Mouse (Mus musculus): ENCODE measurements around the gene Il9r. TPM values are rescaled to one million over a fixed set of nuclear protein-coding genes. Genes with fewer than 3 reads are reported as not detected.
A peak's percentile ranks its signal among the peaks of the same experiment; 100 is the strongest.

Gene Il9r
- polyA plus RNA-seq, 1 experiment from 2014 or later: not detected

DNA sequence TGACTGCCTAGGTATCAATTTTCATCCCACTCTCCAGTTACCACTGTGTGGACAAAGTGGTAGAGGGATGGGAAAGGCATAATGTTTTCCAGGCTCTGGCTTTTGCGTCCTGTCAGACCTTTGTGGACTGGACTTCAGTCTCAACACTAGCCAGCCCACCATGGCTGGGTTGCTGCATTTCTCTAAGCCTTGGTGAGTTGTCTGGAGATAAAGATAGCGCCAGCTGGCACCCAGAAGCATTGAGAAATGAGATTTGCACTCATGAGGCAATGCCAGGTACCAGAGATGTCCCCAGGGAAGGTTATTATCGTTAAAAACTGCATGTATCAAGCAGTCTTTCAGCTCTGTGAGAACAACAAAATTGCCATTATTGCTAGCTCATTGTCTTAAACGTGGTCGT is 57.3 kb downstream of the Il9r start:
- Histone ChIP-seq H3K9ac (no peak overlapping the region), H3K36me3 (ENCODE audit: poor library complexity, severe bottlenecking) (no peaks in the 10 kb centered on the region), H3K4me1 (peaks cover 52% of the 10 kb centered on the region), H3K27ac (peak overlapping the region; percentile 87), H3K4me2 (no peak overlapping the region), H3K27me3 (no peaks in the 10 kb centered on the region), H3K9me3 (replicated peaks) (no peaks in the 10 kb centered on the region), H3K4me3 (no peak overlapping the region)
- 58% methylated on average over 5 of the region's 5 CpGs for WGBS
- no peak for ATAC-seq

GRCm38 (mm10) chr11:32141627-32142586 is 58.2 kb downstream of the Il9r start:
- Histone ChIP-seq H3K27me3 (no peaks in the 10 kb centered on the region), H3K4me1 (peaks cover 56% of the 10 kb centered on the region), H3K27ac (peak overlapping the region; percentile 87), H3K9me3 (replicated peaks) (no peaks in the 10 kb centered on the region), H3K9ac (no peak overlapping the region), H3K4me2 (no peak overlapping the region), H3K4me3 (no peak overlapping the region), H3K36me3 (ENCODE audit: poor library complexity, severe bottlenecking) (no peaks in the 10 kb centered on the region)
- WGBS: 32% methylated on average over 15 of the region's 15 CpGs
- ATAC-seq: peak; percentile 95

- Histone ChIP-seq H3K4me3 (no peak overlapping the region), H3K27ac (peak overlapping the region; percentile 87), H3K9me3 (replicated peaks) (no peaks in the 10 kb centered on the region), H3K4me2 (no peak overlapping the region), H3K27me3 (no peaks in the 10 kb centered on the region), H3K9ac (no peak overlapping the region), H3K4me1 (peaks cover 61% of the 10 kb centered on the region), H3K36me3 (ENCODE audit: poor library complexity, severe bottlenecking) (no peaks in the 10 kb centered on the region)
- no peak for ATAC-seq
- WGBS: 11% methylated on average over 2 of the region's 2 CpGs
Observed at GRCm38 (mm10) chr11:32141034-32141433, 59.0 kb downstream of the Il9r start.

DNA sequence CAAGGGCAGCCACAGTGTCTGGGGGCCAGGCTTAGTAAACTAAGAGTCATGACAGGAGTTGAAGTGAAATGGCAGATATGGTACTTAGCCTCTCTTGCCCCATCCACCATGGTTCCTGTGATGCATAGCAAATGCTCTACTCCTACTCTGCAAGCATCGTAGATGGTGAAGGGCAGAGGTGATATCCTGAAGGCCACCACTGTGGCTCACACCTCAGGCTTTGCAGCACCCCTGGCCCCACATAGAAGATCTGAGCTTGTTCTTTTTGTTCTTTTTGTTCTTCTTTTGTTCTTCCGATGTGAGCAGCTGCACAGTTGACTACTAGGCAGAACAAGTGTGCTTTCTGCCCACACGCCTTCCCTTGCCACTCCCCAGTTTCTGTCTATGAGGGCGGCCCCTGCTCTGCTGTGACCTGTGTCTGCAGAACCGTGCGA is 60.5 kb downstream of the Il9r start:
- no peaks in the 10 kb centered on the region for H3K27me3 ChIP-seq
- no peak overlapping the region for H3K9ac ChIP-seq
- H3K4me3 ChIP-seq: no peak overlapping the region
- no peaks in the 10 kb centered on the region for H3K36me3 ChIP-seq (ENCODE audit: poor library complexity, severe bottlenecking)
- no peak for ATAC-seq
- no peaks in the 10 kb centered on the region for H3K9me3 ChIP-seq (replicated peaks)
- H3K27ac ChIP-seq: 0 out of 2 replicates have a peak overlapping the region, but pooled peaks have one; percentile 25
- WGBS: 70% methylated on average over 6 of the region's 6 CpGs
- peaks cover 66% of the 10 kb centered on the region for H3K4me1 ChIP-seq
- H3K4me2 ChIP-seq: no peak overlapping the region

DNA sequence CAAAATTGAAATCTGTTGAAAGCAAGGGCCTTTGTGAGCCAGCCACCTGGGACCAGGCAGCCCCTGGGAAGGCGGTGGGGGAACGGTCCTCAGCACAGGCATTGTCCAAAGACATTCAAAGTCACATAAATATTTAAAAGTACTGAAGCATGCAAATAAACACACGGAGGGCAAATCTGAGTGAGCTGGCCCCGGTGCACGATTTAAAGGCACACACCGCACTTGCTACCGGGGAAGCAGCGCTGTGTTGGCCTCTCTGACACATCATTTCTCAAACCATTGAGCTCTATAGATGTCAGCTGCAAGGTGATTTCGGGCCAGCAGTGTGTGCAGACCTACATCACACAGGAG is 61.5 kb downstream of the Il9r start:
- no peak for ATAC-seq
- Histone ChIP-seq H3K36me3 (ENCODE audit: poor library complexity, severe bottlenecking) (no peaks in the 10 kb centered on the region), H3K9ac (0 out of 2 replicates have a peak overlapping the region, but pooled peaks have one; percentile 19), H3K4me2 (peak overlapping the region; percentile 11; the same call in 1 of the 2 replicates), H3K27me3 (no peaks in the 10 kb centered on the region), H3K27ac (peak overlapping the region; percentile 77), H3K9me3 (replicated peaks) (no peaks in the 10 kb centered on the region), H3K4me1 (peaks cover 69% of the 10 kb centered on the region), H3K4me3 (no peak overlapping the region)
- WGBS: 35% methylated on average over 9 of the region's 9 CpGs

DNA sequence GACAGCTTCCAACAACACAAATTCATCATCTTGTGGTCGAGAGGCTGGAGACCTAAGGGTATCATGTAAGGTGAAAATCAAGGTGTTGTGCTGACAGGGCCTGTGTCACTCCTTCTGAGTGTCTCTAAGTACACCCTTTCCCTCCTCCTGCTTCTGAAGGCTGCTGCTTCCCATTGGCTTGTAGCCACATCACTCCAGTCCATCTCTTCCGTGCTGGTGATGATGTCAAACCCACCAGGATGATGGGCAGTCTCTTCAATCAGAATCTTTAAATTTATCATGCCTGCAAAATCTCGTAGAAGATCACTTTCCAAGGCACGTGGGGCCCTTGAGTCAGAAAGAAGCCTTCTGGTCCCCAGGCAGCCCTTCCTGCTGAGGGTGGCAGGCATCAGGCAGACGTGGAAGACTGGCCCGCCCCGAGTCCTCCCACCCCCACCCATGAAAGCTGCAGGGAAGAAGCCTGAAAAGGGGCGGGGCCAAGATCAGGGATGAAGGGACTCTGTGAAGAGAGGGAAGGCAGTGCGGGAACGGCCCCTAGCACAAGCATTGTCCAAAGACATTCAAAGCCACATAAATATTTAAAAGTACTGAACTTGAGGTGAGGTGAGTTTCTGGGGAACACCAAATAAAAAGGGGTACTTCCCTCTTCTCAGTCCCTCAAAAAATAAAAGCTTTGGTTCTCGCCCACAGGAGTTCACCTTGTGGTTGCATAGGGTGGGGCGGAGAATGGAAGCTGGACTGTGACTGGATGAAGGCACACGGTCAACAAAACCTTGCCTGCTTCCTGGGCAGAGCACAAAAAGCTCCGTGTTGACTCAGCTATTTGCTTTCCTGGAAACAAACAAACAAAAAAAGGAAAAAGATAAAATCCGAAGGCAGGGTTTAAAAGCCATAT is 62.1 kb downstream of the Il9r start:
- no peaks in the 10 kb centered on the region for H3K36me3 ChIP-seq (ENCODE audit: poor library complexity, severe bottlenecking)
- H3K4me2 ChIP-seq: peak overlapping the region; percentile 11; the same call in 1 of the 2 replicates
- 29% methylated on average over 15 of the region's 15 CpGs for WGBS
- H3K9me3 ChIP-seq (replicated peaks): no peaks in the 10 kb centered on the region
- peak overlapping the region; percentile 77 for H3K27ac ChIP-seq
- ATAC-seq: no peak
- no peaks in the 10 kb centered on the region for H3K27me3 ChIP-seq
- peaks cover 66% of the 10 kb centered on the region for H3K4me1 ChIP-seq
- peak overlapping the region; percentile 19; the same call in 1 of the 2 replicates for H3K9ac ChIP-seq
- no peak overlapping the region for H3K4me3 ChIP-seq

Other genes with a start within 250 kb of the Il9r start
- 0.10 and 0.25 TPM in 2 replicates for gene 4930524B15Rik, start 234.7 kb downstream of the Il9r start, polyA plus RNA-seq (2015; fragmentation: Nextera tagmentation; extraction: Ambion mirVana)
- gene Nsg2, start 199.8 kb downstream of the Il9r start, polyA plus RNA-seq (2015; fragmentation: Nextera tagmentation; extraction: Ambion mirVana): 358 and 394 TPM in 2 replicates
- 61.3 and 64.9 TPM in 2 replicates for gene Snrnp25, start 5.1 kb upstream of the Il9r start, polyA plus RNA-seq (2015; fragmentation: Nextera tagmentation; extraction: Ambion mirVana)
- 9.7 and 12.3 TPM in 2 replicates for gene Rhbdf1, start 22.0 kb upstream of the Il9r start, polyA plus RNA-seq (2015; fragmentation: Nextera tagmentation; extraction: Ambion mirVana)
- 24.9 and 30.6 TPM in 2 replicates for gene Mpg, start 26.2 kb upstream of the Il9r start, polyA plus RNA-seq (2015; fragmentation: Nextera tagmentation; extraction: Ambion mirVana)
- gene Nprl3, start 67.4 kb upstream of the Il9r start, polyA plus RNA-seq (2015; fragmentation: Nextera tagmentation; extraction: Ambion mirVana): 48.3 and 54.2 TPM in 2 replicates
- 316 and 451 TPM in 2 replicates for gene Hba-x, start 76.1 kb upstream of the Il9r start, polyA plus RNA-seq (2015; fragmentation: Nextera tagmentation; extraction: Ambion mirVana)
- gene Hba-a1, start 83.2 kb upstream of the Il9r start, polyA plus RNA-seq (2015; fragmentation: Nextera tagmentation; extraction: Ambion mirVana): 2,413 and 2,442 TPM in 2 replicates
- gene Hbq1b, start 86.7 kb upstream of the Il9r start, polyA plus RNA-seq (2015; fragmentation: Nextera tagmentation; extraction: Ambion mirVana): 1.2 and 1.7 TPM in 2 replicates
- gene Hba-a2, start 96.2 kb upstream of the Il9r start, polyA plus RNA-seq (2015; fragmentation: Nextera tagmentation; extraction: Ambion mirVana): 5,794 and 5,805 TPM in 2 replicates
- 0.65 and 0.86 TPM in 2 replicates for gene Hbq1a, start 99.8 kb upstream of the Il9r start, polyA plus RNA-seq (2015; fragmentation: Nextera tagmentation; extraction: Ambion mirVana)
- 15.7 and 18.6 TPM in 2 replicates for gene Sh3pxd2b, start 147.5 kb upstream of the Il9r start, polyA plus RNA-seq (2015; fragmentation: Nextera tagmentation; extraction: Ambion mirVana)